Mouse (Mus musculus) macrophage (primary cell): ENCODE measurements around the gene Trip4. TPM values are rescaled to one million over a fixed set of nuclear protein-coding genes. Genes with fewer than 3 reads are reported as not detected.

ENCODE experiments used
- polyA plus RNA-seq: library from polyadenylated mRNA; stranded (reverse); fragments of 250-400 nt; gene quantifications from 3 replicates; pipeline ENCODE4 v1.2.4, GENCODE M21; 2018; ENCODE audit warnings: inconsistent platforms

The Trip4 gene
- polyA plus RNA-seq, 1 experiment from 2014 or later = 21.8 TPM

Other genes with a start within 250 kb of the Trip4 start
- 21.6 to 39.7 TPM (median 24.0 TPM) in 3 replicates for gene Oaz2, start 240.8 kb downstream of the Trip4 start, polyA plus RNA-seq
- 4.6 to 7.8 TPM (median 6.3 TPM) in 3 replicates for gene Zfp609, start 81.2 kb downstream of the Trip4 start, polyA plus RNA-seq
- 0.56 to 25.5 TPM (median 11.5 TPM) in 3 replicates for gene Pclaf, start 18.6 kb downstream of the Trip4 start, polyA plus RNA-seq
- 9.3 to 10.5 TPM (median 9.7 TPM) in 3 replicates for gene Csnk1g1, start 130 bp upstream of the Trip4 start, polyA plus RNA-seq
- gene Ppib, start 151.4 kb upstream of the Trip4 start, polyA plus RNA-seq = 289 to 501 TPM (median 407 TPM) in 3 replicates
- 0.29 to 1.3 TPM (median 0.46 TPM) in 3 replicates for gene Snx22, start 160.9 kb upstream of the Trip4 start, polyA plus RNA-seq
- gene Snx1, start 217.8 kb upstream of the Trip4 start, polyA plus RNA-seq = 126 to 191 TPM (median 168 TPM) in 3 replicates
- 103 to 211 TPM (median 123 TPM) in 3 replicates for gene Ciao2a, start 217.8 kb upstream of the Trip4 start, polyA plus RNA-seq
- 0.07 TPM in 1 of 3 replicates, not detected in the others for gene Dapk2, start 249.4 kb upstream of the Trip4 start, polyA plus RNA-seq